ENCODE assay signal across 8 mouse cellular contexts in the genomic region with DNA sequence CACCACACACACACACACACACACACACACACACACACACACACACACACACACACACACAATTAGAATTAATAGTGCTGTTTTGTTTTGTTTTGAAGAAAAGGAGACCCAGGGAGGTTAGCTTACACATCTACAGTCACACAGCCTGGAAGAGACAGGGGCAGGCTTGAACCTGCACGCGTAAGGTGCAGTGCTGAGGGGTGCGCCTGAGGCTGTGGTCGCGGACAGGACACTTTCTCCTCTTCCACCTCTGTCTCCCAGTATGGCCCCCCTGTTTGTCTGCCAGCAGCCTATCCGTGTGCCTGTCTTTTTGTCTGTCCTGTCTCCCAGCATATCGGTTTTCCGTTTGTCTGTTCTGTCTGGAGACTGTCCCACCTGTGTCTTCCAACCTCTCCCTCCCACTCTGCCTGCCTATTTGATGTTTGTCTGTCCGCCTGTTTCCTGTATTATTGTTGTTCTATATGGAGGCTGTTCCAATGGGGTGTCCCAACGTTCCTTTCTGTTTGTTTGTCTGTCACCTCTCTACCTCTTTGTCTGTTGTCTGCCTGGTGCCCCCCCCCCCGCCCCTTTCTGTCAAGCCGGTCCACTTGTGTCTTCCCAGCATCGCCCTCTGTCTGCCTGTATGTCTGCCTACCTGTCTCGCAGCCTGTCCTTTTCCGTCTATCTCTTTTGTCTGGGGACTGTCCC. TPM values are rescaled to one million over a fixed set of nuclear protein-coding genes. Genes with fewer than 3 reads are reported as not detected.
DNase-seq lines count a peak whose midpoint lies in the region; ATAC-seq and TF ChIP-seq lines count a peak whose summit lies in the region.

No protein-coding gene starts in this region.

- H3K9ac ChIP-seq in limb, embryonic 15.5 days, result peak overlapping the region; percentile 91
- peak overlapping the region; percentile 78; the same call in 1 of the 2 replicates for H3K9ac ChIP-seq in stomach, postnatal 0 days (ENCODE audit: low read length)

- no peak for TF ChIP-seq CTCF in cerebellum, adult 2 months (IDR thresholded peaks at IDR 0.05; ENCODE audit: borderline replicate concordance, insufficient read depth, low read depth, low read length)
- TF ChIP-seq CTCF in testis, adult 2 months (IDR thresholded peaks at IDR 0.05; ENCODE audit: control insufficient read depth, insufficient read depth, insufficient replicate concordance, low read depth, low read length), result no peak
- peak; percentile 43 for TF ChIP-seq CTCF in stomach, postnatal 0 days (IDR thresholded peaks at IDR 0.05; ENCODE audit: low read depth)

- no peaks in the 10 kb centered on the region for H3K27me3 ChIP-seq in cerebellum, adult 2 months (ENCODE audit: control insufficient read depth, insufficient read depth, low read length)
- no peaks in the 10 kb centered on the region for H3K27me3 ChIP-seq in testis, adult 2 months (ENCODE audit: control insufficient read depth, insufficient read depth, low read length)
- no peaks in the 10 kb centered on the region for H3K27me3 ChIP-seq in limb, embryonic 15.5 days
- no peaks in the 10 kb centered on the region for H3K27me3 ChIP-seq in stomach, postnatal 0 days (ENCODE audit: control insufficient read depth, insufficient read depth, low read length)

- peaks cover 9% of the 10 kb centered on the region for H3K4me1 ChIP-seq in cerebellum, adult 2 months (ENCODE audit: control insufficient read depth, insufficient read depth, low read length)
- peaks cover 7% of the 10 kb centered on the region for H3K4me1 ChIP-seq in testis, adult 2 months (ENCODE audit: control insufficient read depth, insufficient read depth, low read length)
- peaks cover 45% of the 10 kb centered on the region for H3K4me1 ChIP-seq in limb, embryonic 15.5 days
- H3K4me1 ChIP-seq in stomach, postnatal 0 days (replicated peaks; ENCODE audit: control insufficient read depth, insufficient read depth), result peaks cover 7% of the 10 kb centered on the region

- no peak for TF ChIP-seq EP300 in stomach, postnatal 0 days (optimal IDR thresholded peaks at IDR 0.05)

- DNase-seq in cerebellum, adult 2 months, result no peak
- no peak for DNase-seq in cerebellum, postnatal 36 days
- no peak for DNase-seq in testis, postnatal 14 days (ENCODE audit: low spot score)
- DNase-seq in stomach, postnatal 0 days (ENCODE audit: low spot score), result no peak
- no peak for DNase-seq in urinary bladder, postnatal 4 days (ENCODE audit: low spot score in 2 of 2)

- no peak for TF ChIP-seq POLR2A in cerebellum, adult 2 months (IDR thresholded peaks at IDR 0.05; ENCODE audit: borderline replicate concordance, insufficient read depth, low read length)
- TF ChIP-seq POLR2A in testis, adult 2 months (IDR thresholded peaks at IDR 0.05; ENCODE audit: control insufficient read depth, low read depth, low read length), result no peak

- no peaks in the 10 kb centered on the region for H3K36me3 ChIP-seq in testis, adult 2 months (ENCODE audit: control insufficient read depth, insufficient read depth, low read length)
- H3K36me3 ChIP-seq in limb, embryonic 15.5 days, result no peaks in the 10 kb centered on the region
- H3K36me3 ChIP-seq in stomach, postnatal 0 days (ENCODE audit: control insufficient read depth, insufficient read depth, low read length), result no peaks in the 10 kb centered on the region

- H3K9me3 ChIP-seq in limb, embryonic 15.5 days, result no peaks in the 10 kb centered on the region
- no peaks in the 10 kb centered on the region for H3K9me3 ChIP-seq in stomach, postnatal 0 days (ENCODE audit: control insufficient read depth, low read length)

- whole genome bisulfite sequencing in cerebellum, adult 2 months, result 29% methylated on average over 15 of the region's 15 CpGs
- 26% methylated on average over 14 of the region's 15 CpGs for WGBS in limb, embryonic 15.5 days
- 34% methylated on average over 14 of the region's 15 CpGs for WGBS in stomach, postnatal 0 days

- peak overlapping the region; percentile 86 for H3K4me3 ChIP-seq in cerebellum, adult 2 months (replicated peaks; ENCODE audit: insufficient read depth, low read depth, low read length)
- peak overlapping the region; percentile 88 for H3K4me3 ChIP-seq in testis, adult 2 months (ENCODE audit: control insufficient read depth, low read depth, low read length)
- peak overlapping the region; percentile 97 for H3K4me3 ChIP-seq in limb, embryonic 15.5 days
- peak overlapping the region; percentile 90 for H3K4me3 ChIP-seq in stomach, postnatal 0 days (ENCODE audit: low read depth, low read length)

- peak overlapping the region; percentile 72 for H3K4me2 ChIP-seq in limb, embryonic 15.5 days
- H3K4me2 ChIP-seq in stomach, postnatal 0 days (replicated peaks; ENCODE audit: low read depth), result peak overlapping the region; percentile 88

- H3K27ac ChIP-seq in cerebellum, adult 2 months (ENCODE audit: insufficient read depth, low read length), result 0 out of 2 replicates have a peak overlapping the region, but pooled peaks have one; percentile 5
- H3K27ac ChIP-seq in testis, adult 2 months (ENCODE audit: control insufficient read depth, insufficient read depth, low read depth, low read length), result no peak overlapping the region
- H3K27ac ChIP-seq in limb, embryonic 15.5 days, result no peak overlapping the region
- H3K27ac ChIP-seq in stomach, postnatal 0 days (replicated peaks), result no peak overlapping the region

- ATAC-seq in limb, embryonic 15.5 days (ENCODE audit: insufficient number of reproducible peaks, low FRiP score, low TSS enrichment, low read depth), result 0 out of 2 replicates have a peak, but pooled peaks have one; percentile 4
- ATAC-seq in stomach, postnatal 0 days (ENCODE audit: low FRiP score, low TSS enrichment), result no peak
- ATAC-seq in frontal cortex, adult (ENCODE audit: low TSS enrichment), result no peak

RNA-seq across cellular contexts. Expression of a gene that starts 0.5 kb away (rescaled TPM):
- polyA plus RNA-seq in cerebellum, adult 2 months (2012; rRNA removed), result 194 and 198 TPM in 2 replicates
- polyA plus RNA-seq in testis, adult 2 months (2012; rRNA removed), result 40.8 and 41.6 TPM in 2 replicates
- 37.3 and 41.0 TPM in 2 replicates for polyA plus RNA-seq in limb, embryonic 15.5 days (2015; fragmentation: Nextera tagmentation; extraction: Ambion mirVana)
- 14.4 and 15.9 TPM in 2 replicates for polyA plus RNA-seq in stomach, postnatal 0 days (2015; fragmentation: Nextera tagmentation; extraction: Ambion mirVana)

RNA-seq across cellular contexts. Expression of a gene that starts 24.1 kb away (rescaled TPM):
- 3.1 and 3.4 TPM in 2 replicates for polyA plus RNA-seq in cerebellum, adult 2 months (2012; rRNA removed)
- polyA plus RNA-seq in testis, adult 2 months (2012; rRNA removed), result 2.3 and 4.7 TPM in 2 replicates
- polyA plus RNA-seq in limb, embryonic 15.5 days (2015; fragmentation: Nextera tagmentation; extraction: Ambion mirVana), result 958 and 1,066 TPM in 2 replicates
- polyA plus RNA-seq in stomach, postnatal 0 days (2015; fragmentation: Nextera tagmentation; extraction: Ambion mirVana), result 244 and 247 TPM in 2 replicates

RNA-seq across cellular contexts. Expression of a gene that starts 25.2 kb away (rescaled TPM):
- polyA plus RNA-seq in cerebellum, adult 2 months (2012; rRNA removed), result 320 and 325 TPM in 2 replicates
- polyA plus RNA-seq in testis, adult 2 months (2012; rRNA removed), result 97.1 and 102 TPM in 2 replicates
- 333 and 348 TPM in 2 replicates for polyA plus RNA-seq in limb, embryonic 15.5 days (2015; fragmentation: Nextera tagmentation; extraction: Ambion mirVana)
- 374 and 382 TPM in 2 replicates for polyA plus RNA-seq in stomach, postnatal 0 days (2015; fragmentation: Nextera tagmentation; extraction: Ambion mirVana)

Comparison
In these comparisons a context has a peak if more than half of its experiments do, and no peak if none do; other contexts are left out.
1. RNA of a gene that starts 24.1 kb away (polyA plus RNA-seq): 958 to 1,066 TPM in limb, embryonic 15.5 days and 244 to 247 TPM in stomach, postnatal 0 days; 3.1 to 3.4 TPM in cerebellum, adult 2 months and 2.3 to 4.7 TPM in testis, adult 2 months; every median in the first group is over 10 times any median in the second.
2. Peak in every context shown above with its lines, with median percentiles within 50 percentile points of each other: H3K4me3 ChIP-seq.